Mouse (Mus musculus) liver, embryonic 14.5 days (tissue): Measurements from ENCODE around the gene Dcdc2a.

Experiments used
- CTCF ChIP-seq: IDR thresholded peaks from 2 replicates; pipeline ENCODE4 v1.5.1; 2016; ENCODE audit warnings: antibody characterized with exemption, low read depth, control low read depth
- EP300 ChIP-seq: IDR thresholded peaks from 2 replicates; pipeline ENCODE4 v1.6.1; 2016; ENCODE audit warnings: antibody characterized with exemption, low read depth

DNA sequence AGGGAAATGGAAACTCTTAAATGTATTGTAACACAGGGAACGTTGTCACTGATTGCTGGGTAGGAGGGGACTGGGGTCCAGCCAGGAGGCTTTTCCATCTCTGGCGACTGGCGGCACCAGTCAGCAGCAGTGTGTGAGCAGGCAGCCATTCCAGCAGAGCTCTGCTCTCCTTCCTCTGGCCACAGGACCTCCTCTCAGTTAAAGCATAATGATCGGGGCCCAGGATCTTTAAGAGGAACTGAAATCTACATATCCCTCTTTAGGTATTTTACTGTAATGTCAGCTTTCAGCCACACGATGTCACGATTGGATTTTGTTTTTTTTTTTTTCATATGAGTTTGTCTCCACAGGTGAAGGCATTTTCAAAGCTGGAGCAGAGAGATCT is 131.5 kb downstream of the Dcdc2a start:
- TF ChIP-seq CTCF (no peak), EP300 (no peak)
